Mouse (Mus musculus): ENCODE measurements around the gene Rad51c. TPM values are rescaled to one million over a fixed set of nuclear protein-coding genes. Genes with fewer than 3 reads are reported as not detected.
"Not testable (repeated sequence)": the region's sequence is repeated elsewhere in the genome, so short reads cannot be mapped to it uniquely, and the experiment has no call there.

The Rad51c gene
- total and polyA plus RNA-seq, 3 experiments = 0.15 to 2.2 (median 1.6) TPM

GRCm38 (mm10) chr11:87432447-87432846 is 27.7 kb upstream of the Rad51c start:
- no peak for DNase-seq

GRCm38 (mm10) chr11:87431813-87432212 is 27.1 kb upstream of the Rad51c start:
- DNase-seq = not testable (repeated sequence)

DNA sequence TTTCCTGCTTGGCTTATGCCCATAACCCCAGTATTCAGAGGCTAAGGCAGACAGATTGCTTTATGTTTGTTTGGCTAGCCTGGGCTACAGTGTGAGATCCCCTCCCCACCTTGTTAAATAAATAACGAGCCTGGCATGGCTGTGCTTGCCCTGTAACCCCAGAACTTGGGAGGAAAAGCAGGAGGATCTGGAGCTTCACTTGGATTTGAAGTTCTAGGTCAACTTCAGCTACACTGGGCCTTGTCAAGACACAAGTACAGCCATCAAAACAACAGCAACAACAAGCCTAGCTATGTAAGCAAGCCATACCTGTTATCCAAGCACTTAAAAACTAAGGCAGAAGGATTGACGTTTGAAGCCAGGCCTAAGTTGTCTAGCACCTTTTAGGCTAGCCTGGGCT is 25.6 kb upstream of the Rad51c start:
- DNase-seq = no peak

DNA sequence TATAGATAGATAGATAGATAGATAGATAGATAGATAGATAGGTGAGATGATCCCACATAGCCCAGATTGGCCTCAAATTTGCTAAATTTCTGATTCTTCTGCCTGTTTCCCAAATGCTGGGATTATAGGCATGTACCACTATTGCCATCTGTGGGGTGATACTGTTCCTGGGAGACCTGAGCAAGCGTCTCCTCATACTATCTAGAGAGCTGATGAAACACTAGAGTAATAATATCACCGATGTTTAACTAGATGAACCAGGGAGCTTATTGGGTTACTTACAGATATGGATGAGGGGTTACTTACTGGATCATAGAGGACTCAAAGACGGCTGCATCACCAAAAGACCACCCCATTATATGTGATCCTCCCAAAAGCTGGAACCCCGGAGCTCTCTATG is 24.6 kb upstream of the Rad51c start:
- no peak for DNase-seq

DNA sequence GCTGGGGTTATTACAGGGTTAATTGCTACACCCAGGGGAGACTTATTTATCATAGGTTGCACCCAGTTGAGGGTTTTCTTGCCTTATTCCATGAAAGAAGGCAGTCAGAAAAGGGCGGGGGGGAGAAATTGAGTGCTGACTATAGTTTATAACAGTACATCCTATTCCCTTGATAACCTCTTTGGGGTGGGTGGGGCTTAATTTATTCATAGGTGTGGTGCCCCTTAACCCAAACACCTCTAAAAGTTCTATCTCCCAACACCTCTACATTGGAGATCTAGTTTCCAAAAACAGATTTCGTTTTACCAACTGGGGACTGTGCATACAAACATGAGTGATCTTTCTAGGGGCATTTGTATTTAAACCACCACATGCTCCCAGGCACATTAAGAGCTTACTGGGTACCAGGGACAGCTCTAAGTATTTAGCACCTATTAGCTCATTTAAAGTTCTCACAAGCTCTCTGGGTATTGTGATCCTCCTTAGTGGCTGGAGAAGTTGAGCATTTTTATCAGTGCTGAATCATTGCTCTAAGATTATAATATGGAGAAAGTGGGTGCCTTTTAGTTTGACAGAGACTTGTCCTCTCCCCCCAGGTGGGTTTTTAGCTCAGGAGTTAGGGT is 23.4 kb upstream of the Rad51c start:
- DNase-seq = no peak

DNA sequence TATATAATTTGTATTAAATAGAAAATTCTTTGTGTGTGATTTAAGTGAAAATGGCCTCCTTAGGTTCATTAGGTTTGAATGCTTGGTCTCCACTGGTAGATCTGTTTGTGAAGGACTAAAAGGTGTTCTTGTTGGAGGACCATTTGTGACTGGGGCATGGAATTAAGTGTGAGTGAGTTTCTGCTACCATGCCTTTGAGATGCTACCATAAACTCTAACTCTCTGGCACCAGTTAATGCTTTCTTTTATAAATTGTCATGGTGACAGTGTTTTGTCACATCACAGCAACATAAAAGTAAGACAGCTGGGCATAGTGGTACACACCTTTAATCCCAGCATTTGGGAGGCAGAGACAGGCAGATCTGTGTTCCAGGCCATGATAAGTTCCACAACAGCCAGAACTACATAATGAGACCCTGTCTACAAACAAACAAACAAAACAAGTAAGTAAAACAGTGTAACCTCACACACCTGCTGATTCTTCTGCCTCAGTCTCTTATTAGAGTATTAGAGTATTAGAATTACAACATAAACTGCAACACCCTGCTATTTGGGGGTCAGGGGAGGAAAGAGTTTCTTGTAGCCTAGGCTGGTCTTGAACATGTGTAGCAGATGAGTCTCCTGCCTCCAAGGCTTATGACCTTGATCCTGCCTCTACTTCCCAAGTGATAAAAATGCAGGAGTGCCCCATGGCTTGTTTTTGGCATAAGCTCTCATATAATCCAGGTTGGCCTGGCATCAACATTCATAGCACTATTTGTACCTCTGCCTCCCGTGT is 22.7 kb upstream of the Rad51c start:
- no peak for DNase-seq

- peak; percentile 88 for DNase-seq
These were observed 21.9 kb upstream of the Rad51c start for GRCm38 (mm10) chr11:87426450-87427250.

GRCm38 (mm10) chr11:87426121-87426449 is 21.3 kb upstream of the Rad51c start:
- DNase-seq = no peak

GRCm38 (mm10) chr11:87423551-87424325 is 19.0 kb upstream of the Rad51c start:
- no peak for DNase-seq

GRCm38 (mm10) chr11:87422511-87423340 is 18.0 kb upstream of the Rad51c start:
- peak; percentile 89 for DNase-seq

GRCm38 (mm10) chr11:87421760-87422201 is 17.0 kb upstream of the Rad51c start:
- peak; percentile 38 for DNase-seq

DNA sequence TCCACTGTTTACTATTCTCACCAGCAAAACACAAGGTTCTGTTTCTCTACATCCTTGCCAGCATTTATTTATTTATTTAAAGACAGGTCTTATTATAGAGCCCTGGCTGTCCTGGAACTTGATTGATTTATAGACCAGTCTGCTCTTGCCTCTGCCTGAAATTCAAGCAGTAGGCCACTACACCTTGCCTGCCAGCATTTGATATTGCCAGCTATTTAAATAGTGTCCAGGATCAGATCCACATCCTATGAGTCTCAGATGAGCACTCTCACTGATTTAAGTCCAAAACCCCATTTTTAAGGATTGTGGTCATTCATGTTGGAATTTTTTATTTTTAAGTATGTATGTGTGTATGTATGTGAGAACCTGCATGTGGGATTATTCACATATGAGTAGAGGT is 16.1 kb upstream of the Rad51c start:
- DNase-seq = no peak

GRCm38 (mm10) chr11:87416120-87416519 is 11.4 kb upstream of the Rad51c start:
- DNase-seq = no peak

DNA sequence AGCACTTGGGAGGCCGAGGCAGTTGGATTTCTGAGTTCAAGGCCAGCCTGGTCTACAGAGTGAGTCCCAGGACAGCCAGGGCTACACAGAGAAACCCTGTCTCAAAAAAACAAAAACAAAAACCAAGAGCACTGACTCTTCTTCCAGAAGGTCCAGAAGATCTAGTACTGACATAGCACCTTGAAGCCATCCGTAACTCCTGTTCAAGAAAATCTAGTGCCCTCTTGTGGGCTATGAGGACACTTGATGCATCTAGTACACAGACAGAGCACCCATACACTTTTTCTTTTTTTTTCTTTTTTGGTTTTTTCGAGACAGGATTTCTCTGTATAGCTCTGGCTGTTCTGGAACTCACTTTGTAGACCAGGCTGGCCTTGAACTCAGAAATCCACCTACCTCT is 8.7 kb upstream of the Rad51c start:
- not testable (repeated sequence) for DNase-seq

DNA sequence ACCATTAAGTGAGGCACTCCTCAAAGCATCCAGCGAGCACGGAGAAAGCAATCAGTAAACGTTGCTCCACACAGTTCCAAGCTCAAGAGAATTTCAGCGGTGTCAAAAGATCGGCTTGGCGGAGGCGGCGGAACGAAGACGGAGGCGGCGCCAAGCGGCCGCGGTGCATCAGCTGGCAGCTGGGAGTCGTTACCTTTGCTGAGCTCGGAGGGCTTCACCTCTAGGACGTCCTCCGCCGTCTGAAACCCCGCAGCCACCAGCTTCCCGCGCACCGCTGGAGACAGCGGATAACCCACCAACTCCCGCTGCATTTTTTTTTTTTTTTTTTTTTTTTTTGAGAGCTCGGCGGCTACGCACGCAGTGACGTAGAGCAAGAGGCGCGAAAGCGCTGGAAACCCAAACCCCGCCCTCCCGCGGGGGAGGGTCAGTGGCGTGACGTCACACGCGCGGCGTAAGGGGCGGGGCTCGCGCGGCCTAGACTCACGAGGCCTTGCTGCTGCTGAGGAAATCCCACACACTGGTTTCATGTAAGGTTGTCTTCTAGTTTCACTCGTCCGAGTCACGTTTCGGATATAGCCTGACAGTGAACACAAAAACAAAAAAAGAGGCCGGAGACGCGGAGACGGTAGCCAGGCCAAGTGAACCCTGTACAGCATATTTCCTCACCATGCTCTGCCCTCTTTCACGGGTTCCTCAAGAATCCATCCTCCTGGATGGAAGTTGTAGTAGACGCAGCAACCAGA is 472 bp downstream of the Rad51c start:
- peak; percentile 97 for DNase-seq

DNA sequence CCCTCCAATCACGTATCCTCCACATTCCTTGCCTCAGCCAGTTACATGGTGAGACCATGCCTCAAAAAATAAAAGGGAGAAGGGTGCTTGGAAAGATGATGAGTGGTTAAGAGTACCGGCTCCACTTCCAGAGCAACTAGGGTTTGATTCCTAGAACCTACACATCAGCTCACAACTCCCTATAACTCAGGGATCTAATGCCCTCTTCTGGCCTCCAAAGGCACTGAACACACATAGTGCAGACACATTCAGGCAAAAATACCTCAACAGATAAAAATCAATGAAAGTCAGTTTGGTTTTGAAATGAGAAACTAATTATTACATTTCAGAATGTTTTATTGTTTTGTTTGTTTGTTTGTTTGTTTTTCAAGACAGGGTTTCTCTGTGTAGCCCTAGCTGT is 6.4 kb downstream of the Rad51c start:
- no peak for DNase-seq

GRCm38 (mm10) chr11:87393855-87394254 is 10.9 kb downstream of the Rad51c start:
- peak; percentile 30 for DNase-seq

- DNase-seq = no peak
These were observed 19.1 kb downstream of the Rad51c start for GRCm38 (mm10) chr11:87385676-87386075.

- peak; percentile 62 for DNase-seq
These were observed 20.2 kb downstream of the Rad51c start for GRCm38 (mm10) chr11:87384551-87384950.

DNA sequence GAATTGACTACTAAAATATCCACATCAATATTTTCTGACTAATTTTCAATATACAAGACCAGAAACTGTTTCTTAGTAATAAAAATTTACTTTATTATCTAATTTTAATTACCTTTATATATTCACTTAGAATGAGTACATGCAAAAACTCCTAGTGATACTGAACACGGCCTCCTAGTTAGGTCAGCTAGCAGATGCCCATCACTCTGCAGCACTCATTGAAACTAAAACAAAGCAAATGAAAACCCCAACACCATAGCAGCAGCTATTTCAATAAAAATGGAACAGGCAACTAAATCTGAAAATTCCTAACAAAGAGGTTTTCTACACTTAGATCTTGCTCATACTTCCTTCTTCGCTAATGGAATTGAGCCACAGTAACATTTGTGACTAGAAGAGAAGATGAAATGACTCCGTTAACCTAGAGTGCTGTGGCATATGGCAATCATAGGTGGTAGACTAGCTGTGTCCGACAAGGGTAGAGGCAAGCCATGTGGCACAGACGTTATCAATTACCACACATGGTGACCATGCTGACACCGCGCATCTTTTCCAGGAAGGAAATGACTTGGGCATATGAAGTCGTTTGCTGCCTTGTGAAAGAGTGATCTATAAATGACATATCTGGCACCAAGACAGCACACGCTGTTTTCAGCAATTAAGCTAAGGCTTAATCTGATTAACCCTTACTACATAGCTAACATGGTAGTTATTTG is 36.7 kb downstream of the Rad51c start:
- no peak for DNase-seq

All from adrenal gland, adult 2 months (tissue).